Mouse (Mus musculus): ENCODE results near the gene Gm21958.
"Not testable (repeated sequence)": the region's sequence is repeated elsewhere in the genome, so short reads cannot be mapped to it uniquely, and the experiment has no call there.

The Gm21958 gene

GRCm38 (mm10) chr3:54723741-54724500 lies 9.8 kb upstream of the Gm21958 start:
- no peak for DNase-seq (ENCODE audit: low spot score in 2 of 2)

- no peak for DNase-seq (ENCODE audit: low spot score in 2 of 2)
Measured at GRCm38 (mm10) chr3:54718947-54719346, 4.8 kb upstream of the Gm21958 start.

GRCm38 (mm10) chr3:54717348-54717747 lies 3.2 kb upstream of the Gm21958 start:
- DNase-seq (ENCODE audit: low spot score in 2 of 2) = no peak

- no peak for DNase-seq (ENCODE audit: low spot score in 2 of 2)
Measured at GRCm38 (mm10) chr3:54715461-54715860, 1.3 kb upstream of the Gm21958 start.

GRCm38 (mm10) chr3:54708972-54709371 lies 5.2 kb downstream of the Gm21958 start:
- no peak for DNase-seq (ENCODE audit: low spot score in 2 of 2)

- not testable (repeated sequence) for DNase-seq (ENCODE audit: low spot score in 2 of 2)
Measured at GRCm38 (mm10) chr3:54704106-54704505, 10.0 kb downstream of the Gm21958 start.

GRCm38 (mm10) chr3:54699759-54700301 lies 14.3 kb downstream of the Gm21958 start:
- no peak for DNase-seq (ENCODE audit: low spot score in 2 of 2)

- DNase-seq (ENCODE audit: low spot score in 2 of 2) = no peak
Measured at GRCm38 (mm10) chr3:54693056-54693415, 21.1 kb downstream of the Gm21958 start.

- peak; percentile 85 to 87 for DNase-seq (ENCODE audit: low spot score in 2 of 2)
Measured at GRCm38 (mm10) chr3:54692202-54693055, 21.7 kb downstream of the Gm21958 start, which contains the start of gene Supt20. TSS of gene Supt20 (plus strand) at chr3:54692807.

GRCm38 (mm10) chr3:54689091-54689490 lies 25.1 kb downstream of the Gm21958 start:
- no peak for DNase-seq (ENCODE audit: low spot score in 2 of 2)

GRCm38 (mm10) chr3:54687245-54687644 lies 26.9 kb downstream of the Gm21958 start:
- no peak for DNase-seq (ENCODE audit: low spot score in 2 of 2)

GRCm38 (mm10) chr3:54685202-54685601 lies 29.0 kb downstream of the Gm21958 start:
- DNase-seq (ENCODE audit: low spot score in 2 of 2) = no peak

- no peak for DNase-seq (ENCODE audit: low spot score in 2 of 2)
Measured at GRCm38 (mm10) chr3:54681310-54682204, 32.6 kb downstream of the Gm21958 start.

- no peak for DNase-seq (ENCODE audit: low spot score in 2 of 2)
Measured at GRCm38 (mm10) chr3:54676818-54677217, 37.3 kb downstream of the Gm21958 start.

GRCm38 (mm10) chr3:54672557-54673529 lies 41.3 kb downstream of the Gm21958 start:
- peak in 1 of 2 experiments; percentile 53 for DNase-seq (ENCODE audit: low spot score in 2 of 2)

GRCm38 (mm10) chr3:54672111-54672510 lies 42.0 kb downstream of the Gm21958 start:
- DNase-seq (ENCODE audit: low spot score in 2 of 2) = no peak

- no peak for DNase-seq (ENCODE audit: low spot score in 2 of 2)
Measured at GRCm38 (mm10) chr3:54669559-54669958, 44.6 kb downstream of the Gm21958 start.

GRCm38 (mm10) chr3:54668722-54669121 lies 45.4 kb downstream of the Gm21958 start:
- no peak for DNase-seq (ENCODE audit: low spot score in 2 of 2)

GRCm38 (mm10) chr3:54668141-54668540 lies 46.0 kb downstream of the Gm21958 start:
- DNase-seq (ENCODE audit: low spot score in 2 of 2) = no peak

All from frontal cortex, postnatal 14 days (tissue).